Mouse (Mus musculus) erythroblast, embryonic 14.5 days (primary cell): Measurements from ENCODE around the gene Neurod2. TPM values are rescaled to one million over a fixed set of nuclear protein-coding genes. Genes with fewer than 3 reads are reported as not detected.

Experiments used
- H3K27me3 ChIP-seq: 2 replicates; pipeline ENCODE4 v1.6.1; 2012; ENCODE audit warnings: inconsistent platforms; ENCODE audit not compliant: control insufficient read depth
- H3K36me3 ChIP-seq: 2 replicates; pipeline ENCODE4 v1.6.1; 2012; ENCODE audit warnings: mild to moderate bottlenecking, inconsistent platforms; ENCODE audit not compliant: control insufficient read depth
- H3K4me1 ChIP-seq: 2 replicates; pipeline ENCODE4 v1.6.1; 2012; ENCODE audit warnings: inconsistent platforms; ENCODE audit not compliant: control insufficient read depth
- H3K4me3 ChIP-seq: replicated peaks from 2 replicates; pipeline ENCODE3; 2012; ENCODE audit warnings: moderate library complexity, mild to moderate bottlenecking, inconsistent platforms
- H3K9me3 ChIP-seq: 2 replicates; pipeline ENCODE4 v1.6.1; 2012; ENCODE audit warnings: low read length, inconsistent platforms, mixed read lengths; ENCODE audit not compliant: control insufficient read depth
- GATA1 ChIP-seq: IDR thresholded peaks from 2 replicates; pipeline ENCODE4 v1.6.1; 2012; ENCODE audit warnings: low read length, inconsistent platforms, mixed read lengths
- TAL1 ChIP-seq: IDR thresholded peaks from 3 replicates; pipeline ENCODE4 v1.6.1; 2012; ENCODE audit warnings: low read length, inconsistent platforms, mixed read lengths
- polyA plus RNA-seq: library from polyadenylated mRNA; stranded (reverse); fragments of >175 nt; gene quantifications from 2 replicates; pipeline ENCODE4 v1.2.3, GENCODE M21; 2012

Gene Neurod2
- polyA plus RNA-seq: not detected in 2 replicates

- no peak for TF ChIP-seq GATA1
- peaks cover 5% of the 10 kb centered on the region; the same call in 1 of the 2 replicates for H3K9me3 ChIP-seq
- H3K27me3 ChIP-seq: peaks cover 100% of the 10 kb centered on the region
- no peak within 1 kb of the TSS for H3K4me3 ChIP-seq
- no peaks in the 10 kb centered on the region for H3K36me3 ChIP-seq
- H3K4me1 ChIP-seq: peaks cover 2% of the 10 kb centered on the region
Observed at GRCm38 (mm10) chr11:98329081-98329959, at the start of gene Neurod2. Gene Neurod2 (minus strand): TSS chr11:98329648.

- TF ChIP-seq TAL1: no peak
- TF ChIP-seq GATA1: no peak
- no peak overlapping the region for H3K4me3 ChIP-seq
- H3K27me3 ChIP-seq: no peaks in the 10 kb centered on the region
- no peaks in the 10 kb centered on the region for H3K9me3 ChIP-seq
- H3K36me3 ChIP-seq: peaks cover 72% of the 10 kb centered on the region
- no peaks in the 10 kb centered on the region for H3K4me1 ChIP-seq
Observed at GRCm38 (mm10) chr11:98377787-98378186, 48.3 kb upstream of the Neurod2 start.

DNA sequence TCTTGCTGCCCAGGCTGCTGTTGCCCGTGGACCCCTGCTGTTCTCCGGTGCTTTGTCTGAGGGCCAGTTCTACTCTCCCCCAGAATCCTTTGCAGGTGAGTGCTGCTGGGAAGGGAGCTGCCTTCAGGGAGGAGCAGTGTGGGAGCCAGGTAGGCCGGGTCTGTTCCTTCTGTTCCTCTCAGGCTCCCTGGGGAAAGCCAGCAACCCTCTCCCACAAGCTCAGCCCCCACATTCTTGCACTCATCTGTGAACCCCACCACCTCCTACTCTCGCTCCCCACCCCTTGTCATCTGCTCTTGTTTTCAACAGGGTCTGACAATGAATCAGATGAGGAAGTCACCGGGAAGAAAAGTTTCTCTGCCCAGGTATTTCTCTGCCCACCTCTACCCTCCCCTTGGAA, 47.3 kb upstream of the Neurod2 start:
- TF ChIP-seq TAL1 (no peak), GATA1 (no peak)
- no peaks in the 10 kb centered on the region for H3K9me3 ChIP-seq
- peaks cover 72% of the 10 kb centered on the region for H3K36me3 ChIP-seq
- no peaks in the 10 kb centered on the region; the same call in 1 of the 2 replicates for H3K4me1 ChIP-seq
- H3K4me3 ChIP-seq: no peak overlapping the region
- no peaks in the 10 kb centered on the region for H3K27me3 ChIP-seq

DNA sequence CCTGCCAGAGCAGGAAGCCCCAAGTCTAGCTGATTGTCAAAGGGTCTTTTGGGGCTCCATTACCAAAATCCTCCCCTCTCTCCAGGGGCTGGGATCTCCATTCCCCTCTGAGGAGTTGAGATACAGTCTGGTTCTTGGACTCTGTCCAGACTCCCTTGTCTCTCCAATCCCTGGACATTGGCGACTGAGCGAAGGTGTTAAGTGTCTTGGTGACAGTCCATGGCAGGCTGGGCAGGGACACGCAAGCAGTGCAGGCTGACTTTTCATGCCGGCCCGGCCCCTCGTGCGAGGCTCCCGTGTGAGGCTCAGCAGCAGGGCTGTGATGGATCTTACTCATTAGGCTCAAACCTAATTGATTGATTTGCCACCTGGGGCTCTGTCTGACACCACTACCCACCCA, 44.8 kb upstream of the Neurod2 start:
- H3K36me3 ChIP-seq: peaks cover 56% of the 10 kb centered on the region
- no peak overlapping the region for H3K4me3 ChIP-seq
- H3K27me3 ChIP-seq: no peaks in the 10 kb centered on the region
- TF ChIP-seq GATA1 (no peak), TAL1 (no peak)
- H3K9me3 ChIP-seq: no peaks in the 10 kb centered on the region
- H3K4me1 ChIP-seq: no peaks in the 10 kb centered on the region; the same call in 1 of the 2 replicates

DNA sequence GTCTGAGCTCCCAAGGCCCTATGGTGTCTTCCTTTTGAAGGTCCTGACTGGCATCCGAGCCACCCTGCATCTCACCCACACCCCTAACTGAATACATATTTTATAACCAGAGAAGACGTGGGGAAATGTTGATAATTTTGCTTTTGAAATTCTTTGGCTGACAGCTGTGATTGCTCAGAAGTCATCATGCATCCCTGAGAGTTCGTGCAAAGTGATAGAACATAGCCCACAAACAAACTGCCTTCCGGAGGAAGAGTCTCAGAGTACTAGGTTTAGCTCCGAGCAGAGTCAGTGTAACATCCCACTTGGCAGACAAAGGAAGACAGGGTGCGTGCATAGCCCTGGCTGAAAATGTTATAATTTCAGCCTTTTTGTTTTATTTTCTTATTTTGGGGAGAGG, 43.8 kb upstream of the Neurod2 start:
- TF ChIP-seq TAL1: no peak
- no peak for TF ChIP-seq GATA1
- Histone ChIP-seq H3K36me3 (peaks cover 46% of the 10 kb centered on the region), H3K27me3 (no peaks in the 10 kb centered on the region), H3K9me3 (no peaks in the 10 kb centered on the region), H3K4me3 (no peak overlapping the region), H3K4me1 (no peaks in the 10 kb centered on the region; the same call in 1 of the 2 replicates)

GRCm38 (mm10) chr11:98372406-98372805, 43.0 kb upstream of the Neurod2 start:
- peaks cover 38% of the 10 kb centered on the region for H3K36me3 ChIP-seq
- no peaks in the 10 kb centered on the region for H3K9me3 ChIP-seq
- no peaks in the 10 kb centered on the region for H3K27me3 ChIP-seq
- TF ChIP-seq GATA1: no peak
- TF ChIP-seq TAL1: no peak
- H3K4me1 ChIP-seq: no peaks in the 10 kb centered on the region; the same call in 1 of the 2 replicates
- no peak overlapping the region for H3K4me3 ChIP-seq

DNA sequence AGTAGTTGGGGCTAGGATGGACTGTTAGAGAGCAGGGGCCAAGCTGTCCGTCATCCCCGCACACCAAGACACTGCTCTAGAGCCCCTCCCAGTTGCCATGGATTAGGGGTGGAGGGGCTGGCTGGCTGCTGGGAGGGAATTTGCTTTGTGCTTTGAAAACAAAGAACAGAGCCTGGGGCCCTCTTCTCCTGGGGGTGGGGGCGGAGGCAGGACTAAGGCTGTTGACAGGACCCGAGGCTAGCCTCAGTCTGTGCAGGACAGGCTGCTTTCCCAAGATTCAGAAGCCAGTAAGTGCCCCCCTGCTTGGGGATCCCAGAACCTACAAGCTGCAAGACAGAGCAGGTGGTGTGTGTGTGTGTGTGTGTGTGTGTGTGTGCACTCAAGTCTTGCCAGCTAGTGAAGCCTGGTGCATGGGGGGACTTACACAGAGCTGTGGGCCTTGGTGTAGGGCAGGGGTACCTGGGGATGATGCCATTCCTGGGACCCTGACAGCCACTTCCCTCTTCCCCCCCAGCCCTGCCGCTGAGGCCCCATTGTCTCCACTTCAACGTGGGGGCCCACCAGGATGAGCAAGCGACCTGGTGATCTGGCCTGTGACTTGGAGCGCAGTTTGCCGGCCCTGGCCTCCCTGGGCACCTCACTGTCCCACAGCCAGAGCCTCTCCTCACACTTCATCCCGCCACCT, 42.2 kb upstream of the Neurod2 start:
- H3K9me3 ChIP-seq: no peaks in the 10 kb centered on the region
- TF ChIP-seq GATA1 (no peak), TAL1 (no peak)
- peaks cover 31% of the 10 kb centered on the region for H3K36me3 ChIP-seq
- H3K4me1 ChIP-seq: no peaks in the 10 kb centered on the region; the same call in 1 of the 2 replicates
- no peaks in the 10 kb centered on the region for H3K27me3 ChIP-seq
- H3K4me3 ChIP-seq: no peak overlapping the region

DNA sequence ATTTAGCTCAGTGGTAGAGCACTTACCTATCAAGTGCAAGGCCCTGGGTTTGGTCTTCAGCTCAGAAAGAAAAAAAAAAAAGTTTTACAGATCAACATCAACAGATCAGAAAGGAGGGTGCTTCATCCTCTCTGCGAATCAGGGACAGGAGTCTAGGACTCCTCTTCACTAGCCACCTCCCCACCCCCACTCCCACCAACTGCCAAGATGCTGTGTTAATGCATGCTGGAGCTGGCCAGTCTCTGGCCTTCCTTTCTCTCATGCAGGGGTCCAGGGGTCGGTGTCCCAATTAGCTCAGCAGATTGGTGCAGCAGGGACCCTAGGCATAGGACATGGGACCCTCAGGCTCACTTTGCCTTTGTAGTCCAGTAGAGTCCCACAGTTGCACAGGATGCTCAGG, 41.1 kb upstream of the Neurod2 start:
- Histone ChIP-seq H3K4me3 (no peak overlapping the region), H3K36me3 (peaks cover 20% of the 10 kb centered on the region), H3K27me3 (no peaks in the 10 kb centered on the region), H3K9me3 (no peaks in the 10 kb centered on the region), H3K4me1 (no peaks in the 10 kb centered on the region; the same call in 1 of the 2 replicates)
- no peak for TF ChIP-seq GATA1
- TF ChIP-seq TAL1: no peak

DNA sequence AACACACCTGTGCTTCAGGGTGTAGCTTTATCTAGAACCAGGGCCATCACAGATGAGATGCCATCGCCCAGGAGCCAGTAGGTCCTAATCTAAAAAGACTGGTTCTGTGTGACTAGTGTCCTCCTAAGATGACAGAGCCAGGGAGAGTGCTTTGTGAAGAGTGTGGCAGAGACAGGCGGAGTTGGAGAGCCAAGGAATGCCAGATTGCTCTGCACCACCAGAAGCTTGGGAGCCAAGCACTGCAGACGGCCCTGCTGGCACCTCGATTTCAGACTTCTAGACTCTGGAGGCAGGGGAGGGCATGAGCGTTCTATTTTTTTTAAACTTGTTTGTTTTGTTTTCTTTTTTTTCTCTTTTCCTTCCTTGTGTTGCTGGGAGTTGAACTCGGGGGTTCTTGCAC, 39.9 kb upstream of the Neurod2 start:
- Histone ChIP-seq H3K4me3 (no peak overlapping the region), H3K4me1 (no peaks in the 10 kb centered on the region; the same call in 1 of the 2 replicates), H3K36me3 (peaks cover 7% of the 10 kb centered on the region), H3K27me3 (no peaks in the 10 kb centered on the region), H3K9me3 (no peaks in the 10 kb centered on the region)
- TF ChIP-seq TAL1 (no peak), GATA1 (no peak)
